Mouse (Mus musculus) yolk sac, embryonic 10.5 days (tissue): ENCODE measurements at regions not wholly inside any gene's neighbourhood (a gene's known extent, or its start where the extent isn't known, plus 50 kb on each side); places are given as distances from the start of the nearest gene placed in this dataset.
"Not testable (repeated sequence)": the region's sequence is repeated elsewhere in the genome, so short reads cannot be mapped to it uniquely, and the experiment has no call there.

Source experiments
- DNase-seq: peaks from one replicate; pipeline ENCODE4 v3.0.0-alpha.2; 2017; ENCODE audit warnings: low spot score

GRCm38 (mm10) chr5:101496924-101497697 is 167.7 kb downstream of the Nkx6-1 start:
- no peak for DNase-seq

- DNase-seq, result no peak
Observed at GRCm38 (mm10) chr5:101496161-101496560, 168.6 kb downstream of the Nkx6-1 start.

- DNase-seq, result peak; percentile 5
Observed at GRCm38 (mm10) chr5:101445792-101446191, 219.0 kb downstream of the Nkx6-1 start.

GRCm38 (mm10) chr5:101441782-101442181 is 223.0 kb downstream of the Nkx6-1 start:
- no peak for DNase-seq

- DNase-seq, result no peak
Observed at GRCm38 (mm10) chr5:101437666-101438299, 227.0 kb downstream of the Nkx6-1 start.

GRCm38 (mm10) chr5:101426067-101426771 is 238.6 kb downstream of the Nkx6-1 start:
- DNase-seq, result peak; percentile 9

GRCm38 (mm10) chr5:101384316-101384715 is 280.5 kb downstream of the Nkx6-1 start:
- DNase-seq, result no peak

GRCm38 (mm10) chr5:101381361-101381760 is 283.4 kb downstream of the Nkx6-1 start:
- no peak for DNase-seq

GRCm38 (mm10) chr5:101376657-101377056 is 288.1 kb downstream of the Nkx6-1 start:
- DNase-seq, result no peak

- no peak for DNase-seq
Observed at GRCm38 (mm10) chr5:101374129-101374528, 290.7 kb downstream of the Nkx6-1 start.

- DNase-seq, result no peak
Observed at GRCm38 (mm10) chr5:101372204-101372603, 292.6 kb downstream of the Nkx6-1 start.

GRCm38 (mm10) chr5:101365364-101365763 is 299.4 kb downstream of the Nkx6-1 start:
- DNase-seq, result peak; percentile 32

- no peak for DNase-seq
Observed at GRCm38 (mm10) chr5:101359986-101360385, 304.8 kb downstream of the Nkx6-1 start.

- DNase-seq, result no peak
Observed at GRCm38 (mm10) chr5:101345406-101345805, 319.4 kb downstream of the Nkx6-1 start.

- not testable (repeated sequence) for DNase-seq
Observed at GRCm38 (mm10) chr5:101336361-101336760, 328.4 kb downstream of the Nkx6-1 start.

- DNase-seq, result no peak
Observed at GRCm38 (mm10) chr5:101331825-101332224, 333.0 kb downstream of the Nkx6-1 start.

- DNase-seq, result no peak
Observed at GRCm38 (mm10) chr5:101326122-101326521, 338.7 kb downstream of the Nkx6-1 start.

GRCm38 (mm10) chr5:101323041-101323950 is 341.5 kb downstream of the Nkx6-1 start:
- DNase-seq, result peak; percentile 2

GRCm38 (mm10) chr5:101299986-101300385 is 364.8 kb downstream of the Nkx6-1 start:
- no peak for DNase-seq

- no peak for DNase-seq
Observed at GRCm38 (mm10) chr5:101298411-101298810, 366.4 kb downstream of the Nkx6-1 start.

GRCm38 (mm10) chr5:101297511-101298102 is 367.2 kb downstream of the Nkx6-1 start:
- no peak for DNase-seq
